Mouse (Mus musculus) brain, adult 10 weeks (tissue): Measurements from ENCODE around the gene Ndufaf3. TPM values are rescaled to one million over a fixed set of nuclear protein-coding genes. Genes with fewer than 3 reads are reported as not detected.

Source experiments
- polyA plus RNA-seq: library from polyadenylated mRNA; stranded (reverse); fragments of 350-450 nt; fragmentation: Illumina TruSeq; extraction: RNeasy Lipid Tissue Mini Kit (QIAGEN cat#74804); gene quantifications from one replicate; pipeline ENCODE4 v1.2.3, GENCODE M21; 2015; ENCODE audit warnings: low read depth, low replicate concordance

Ndufaf3 gene
- 58.9 TPM for polyA plus RNA-seq

GRCm38 (mm10) chr9:108566815-108567776 lies at the start of gene Ndufaf3:
Ndufaf3 (minus strand) TSS chr9:108567434.

GRCm38 (mm10) chr9:108596998-108597764 lies 29.9 kb upstream of the Ndufaf3 start, which contains the start of gene P4htm:
P4htm (minus strand) TSS chr9:108597667.

DNA sequence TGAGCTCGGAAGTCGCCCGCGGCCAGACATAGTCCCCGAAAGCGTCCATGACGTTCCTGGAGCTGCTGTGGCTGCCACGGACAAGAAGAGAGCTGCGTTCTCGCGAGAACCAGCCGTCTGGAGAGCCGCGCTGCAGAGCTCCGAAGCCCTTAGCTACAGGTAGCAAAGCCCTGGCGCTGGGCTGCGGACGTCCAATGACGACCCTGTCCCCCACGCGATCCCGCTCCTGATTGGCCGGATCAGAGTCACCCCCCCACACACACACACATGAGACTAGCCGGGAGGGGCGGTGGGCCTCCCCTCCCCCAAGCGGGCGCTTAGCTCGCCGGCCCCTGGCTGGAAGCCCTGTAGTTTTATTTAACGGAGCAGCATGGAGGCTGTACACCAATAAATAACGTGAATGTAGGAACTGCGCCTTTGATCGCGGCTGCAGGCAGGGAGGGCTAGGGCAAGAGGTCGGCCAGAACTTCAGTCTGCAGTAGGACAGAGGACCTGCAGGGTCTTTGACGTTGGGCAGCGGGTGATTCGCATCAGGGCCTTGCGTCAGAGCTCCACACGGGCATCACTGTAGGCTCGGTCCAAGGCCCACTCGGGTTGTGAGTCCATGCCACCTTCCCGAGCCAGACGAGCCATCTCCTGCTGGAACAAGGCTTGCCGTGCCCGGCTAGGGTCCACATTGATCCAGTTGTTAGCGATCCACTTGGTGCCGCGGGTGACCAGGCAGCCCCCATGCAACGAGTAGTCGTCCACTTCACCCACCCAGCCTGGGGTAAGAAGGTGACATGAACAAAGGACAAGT lies 11.5 kb upstream of the Ndufaf3 start, which contains the start of gene Wdr6:
Gene Wdr6, minus strand, starts transcription at position 195 of the 799 bp plus-strand sequence.

GRCm38 (mm10) chr9:108569381-108570206 lies 2.4 kb upstream of the Ndufaf3 start, which contains the start of gene Dalrd3:
Dalrd3 (plus strand) TSS chr9:108569886.

DNA sequence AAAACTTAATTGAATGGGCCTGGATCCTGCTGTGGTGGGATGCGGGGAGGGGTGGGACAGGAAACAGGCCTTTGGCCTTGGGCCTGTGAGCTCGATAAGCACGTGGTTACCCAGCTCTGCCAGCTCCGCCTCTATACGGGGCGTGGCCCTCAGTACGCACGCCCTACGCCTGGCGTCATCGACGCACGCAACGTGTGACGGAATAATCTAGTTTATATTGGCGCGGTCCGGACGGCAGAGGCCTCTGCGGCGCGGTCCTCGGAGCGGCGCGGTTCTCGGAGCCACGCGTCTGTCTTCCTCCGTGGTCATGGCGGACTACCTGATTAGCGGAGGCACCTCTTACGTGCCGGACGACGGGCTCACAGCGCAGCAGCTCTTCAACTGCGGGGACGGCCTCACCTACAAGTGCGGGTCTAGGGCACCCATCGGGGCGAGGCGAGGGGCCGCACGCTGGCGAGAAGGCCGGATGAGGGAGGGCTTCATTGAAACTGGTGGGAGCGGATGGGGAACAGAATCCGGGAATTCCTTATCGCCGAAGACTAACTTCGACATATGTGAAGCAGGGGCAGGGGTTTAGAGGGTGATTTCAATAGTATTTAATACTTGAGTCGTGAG lies 6.9 kb downstream of the Ndufaf3 start, which contains the start of gene Impdh2:
Gene Impdh2, plus strand, starts transcription at position 60 of the 615 bp plus-strand sequence.

DNA sequence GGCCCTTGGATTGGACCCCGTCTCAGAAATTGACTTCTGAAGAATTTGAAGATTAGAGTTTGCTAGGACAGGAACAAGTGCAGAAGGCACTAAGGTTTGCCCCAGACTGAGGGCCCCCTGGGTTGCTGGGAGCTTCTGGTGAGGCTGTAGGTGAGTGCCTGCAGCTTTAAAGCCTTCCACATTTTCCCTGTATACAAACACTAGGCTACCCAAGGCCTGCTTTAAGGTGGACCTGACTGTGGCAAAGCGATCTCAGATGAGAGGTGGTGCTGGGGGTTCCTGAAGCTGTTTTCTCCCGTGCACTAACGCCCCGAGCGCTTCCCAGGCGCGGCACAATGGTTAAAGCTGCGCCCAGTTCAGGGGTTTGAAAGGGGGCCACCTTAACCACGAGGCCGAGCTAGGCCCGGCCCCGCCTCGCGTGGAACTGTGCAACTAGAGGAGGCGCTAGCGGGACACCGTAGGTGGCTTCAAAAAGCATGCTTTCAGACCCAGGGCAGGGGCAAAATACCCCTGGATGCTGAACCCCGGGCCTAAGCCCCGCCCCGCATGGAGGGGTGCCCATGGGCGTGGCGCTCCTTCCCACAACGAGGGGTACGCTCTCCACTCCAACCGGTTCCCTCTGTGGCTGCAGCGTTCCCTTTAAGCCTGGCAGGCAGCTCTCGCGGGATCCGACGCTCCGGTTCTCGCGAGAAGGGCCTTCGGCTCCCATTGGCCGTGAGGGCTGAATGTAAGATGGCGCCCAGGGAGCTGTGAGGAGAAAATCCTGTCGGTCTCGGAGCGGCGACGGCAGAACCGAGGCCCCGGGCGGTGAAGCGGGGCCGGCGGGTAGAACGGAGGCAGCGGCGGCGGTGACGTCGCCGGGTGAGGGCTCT lies 50.6 kb downstream of the Ndufaf3 start, which contains the start of gene Qrich1:
Gene Qrich1, plus strand, starts transcription at position 427 of the 872 bp plus-strand sequence.

Other genes with a start within 250 kb of the Ndufaf3 start
- 253 TPM for gene Gpx1, start 228.5 kb downstream of the Ndufaf3 start, polyA plus RNA-seq
- 84.3 TPM for gene Usp4, start 219.6 kb downstream of the Ndufaf3 start, polyA plus RNA-seq
- gene 1700102P08Rik, start 174.6 kb downstream of the Ndufaf3 start, polyA plus RNA-seq = 1.5 TPM
- 0.54 TPM for gene Ccdc36, start 138.9 kb downstream of the Ndufaf3 start, polyA plus RNA-seq
- gene BC048562, start 131.0 kb downstream of the Ndufaf3 start, polyA plus RNA-seq = not detected
- 21.9 TPM for gene Ccdc71, start 106.9 kb downstream of the Ndufaf3 start, polyA plus RNA-seq
- 26.8 TPM for gene Klhdc8b, start 105.9 kb downstream of the Ndufaf3 start, polyA plus RNA-seq
- gene Lamb2, start 87.7 kb downstream of the Ndufaf3 start, polyA plus RNA-seq = 20.5 TPM
- 95.0 TPM for gene Usp19, start 76.8 kb downstream of the Ndufaf3 start, polyA plus RNA-seq
- 70.9 TPM for gene Qars, start 59.7 kb downstream of the Ndufaf3 start, polyA plus RNA-seq
- gene Qrich1, start 50.6 kb downstream of the Ndufaf3 start, polyA plus RNA-seq = 77.0 TPM
- 66.7 TPM for gene Impdh2, start 7.1 kb downstream of the Ndufaf3 start, polyA plus RNA-seq
- 120 TPM for gene Dalrd3, start 2.5 kb upstream of the Ndufaf3 start, polyA plus RNA-seq
- 78.4 TPM for gene Wdr6, start 11.3 kb upstream of the Ndufaf3 start, polyA plus RNA-seq
- gene P4htm, start 30.2 kb upstream of the Ndufaf3 start, polyA plus RNA-seq = 93.6 TPM
- gene Arih2, start 82.0 kb upstream of the Ndufaf3 start, polyA plus RNA-seq = 39.4 TPM
- gene Slc25a20, start 94.7 kb upstream of the Ndufaf3 start, polyA plus RNA-seq = 19.6 TPM
- 37.8 TPM for gene Prkar2a, start 121.9 kb upstream of the Ndufaf3 start, polyA plus RNA-seq
- gene Ip6k2, start 216.4 kb upstream of the Ndufaf3 start, polyA plus RNA-seq = 163 TPM
- gene Nckipsd, start 240.9 kb upstream of the Ndufaf3 start, polyA plus RNA-seq = 48.6 TPM